Mouse (Mus musculus) midbrain, embryonic 11.5 days (tissue): ENCODE measurements around the gene Stfa1. TPM values are rescaled to one million over a fixed set of nuclear protein-coding genes. Genes with fewer than 3 reads are reported as not detected.
"Not testable (repeated sequence)": the region's sequence is repeated elsewhere in the genome, so short reads cannot be mapped to it uniquely, and the experiment has no call there.

ENCODE experiments used
- ATAC-seq: fragments of 200-750 bp; cut with Nextera tagmentation; 2 replicates; pipeline ENCODE4 v1.8.0; 2017; ENCODE audit warnings: moderate TSS enrichment, moderate library complexity; ENCODE audit not compliant: low FRiP score
- DNase-seq: peaks from one replicate; pipeline ENCODE4 v3.0.0; 2015; ENCODE audit warnings: low spot score; ENCODE audit errors: missing footprints
- H3K27ac ChIP-seq: fragments of 300-500 bp; sonication (generic); 2 replicates; pipeline ENCODE4 v1.5.1; 2014; ENCODE audit warnings: low read depth, low read length
- H3K27me3 ChIP-seq: fragments of 300-500 bp; sonication (generic); 2 replicates; pipeline ENCODE4 v1.6.1; 2014; ENCODE audit warnings: mild to moderate bottlenecking, low read length, moderate library complexity, mixed read lengths; ENCODE audit not compliant: control insufficient read depth, insufficient read depth
- H3K36me3 ChIP-seq: fragments of 300-500 bp; sonication (generic); 2 replicates; pipeline ENCODE4 v1.6.1; 2014; ENCODE audit warnings: mild to moderate bottlenecking, low read length, moderate library complexity, mixed read lengths; ENCODE audit not compliant: control insufficient read depth, insufficient read depth
- H3K4me1 ChIP-seq: fragments of 300-500 bp; sonication (generic); 2 replicates; pipeline ENCODE4 v1.6.1; 2014; ENCODE audit warnings: low read length; ENCODE audit not compliant: control insufficient read depth, insufficient read depth
- H3K4me2 ChIP-seq: fragments of 300-500 bp; sonication (generic); 2 replicates; pipeline ENCODE4 v1.6.1; 2014; ENCODE audit warnings: mild to moderate bottlenecking, moderate library complexity
- H3K4me3 ChIP-seq: fragments of 300-500 bp; sonication (generic); 2 replicates; pipeline ENCODE4 v1.5.1; 2014; ENCODE audit warnings: low read depth, low read length
- H3K9ac ChIP-seq: fragments of 300-500 bp; sonication (generic); 2 replicates; pipeline ENCODE4 v1.6.1; 2014; ENCODE audit warnings: low read length
- H3K9me3 ChIP-seq: fragments of 300-500 bp; sonication (generic); 2 replicates; pipeline ENCODE4 v1.6.1; 2016; ENCODE audit warnings: low read length; ENCODE audit not compliant: control insufficient read depth
- WGBS: fragments of 180-500 bp; shearing (Covaris S2); extraction: QIAGEN DNeasy Blood & Tissue Kit; methylation state at CpG from one replicate; pipeline ENCODE4 v1.1.7; 2014; 5-methylcytosine and 5-hydroxymethylcytosine counted together
- polyA plus RNA-seq: library from polyadenylated mRNA; unstranded; fragments of >200 nt; fragmentation: Nextera tagmentation; extraction: Ambion mirVana; gene quantifications from 2 replicates; pipeline ENCODE4 v1.2.1, GENCODE M21; 2014

Gene Stfa1
- polyA plus RNA-seq, result 0.90 and 1.4 TPM in 2 replicates

DNA sequence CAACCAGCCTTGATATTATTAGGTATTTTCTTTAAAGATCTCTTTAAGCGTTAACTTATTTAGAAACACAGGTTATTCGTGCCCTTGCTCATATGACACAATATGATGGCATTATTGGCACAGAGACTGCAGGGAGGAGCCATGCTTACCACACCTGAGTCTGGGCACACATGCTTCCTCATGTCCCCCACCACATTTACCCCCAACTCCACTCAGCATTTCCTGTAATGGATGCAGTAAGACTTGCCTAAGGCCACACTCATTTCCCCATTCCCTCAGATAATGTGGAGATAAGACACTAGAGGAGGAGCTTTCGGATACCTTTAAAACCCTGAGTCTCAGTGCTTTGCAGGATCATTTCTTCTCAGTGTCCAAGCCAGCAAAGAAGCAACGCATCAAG lies at the start of gene Stfa1:
Gene Stfa1 (plus strand): TSS at position 156 of the 400 bp plus-strand sequence.
- ATAC-seq, H3K9me3 ChIP-seq, H3K4me1 ChIP-seq, H3K27ac ChIP-seq, DNase-seq, H3K4me3 ChIP-seq, H3K27me3 ChIP-seq, H3K36me3 ChIP-seq, H3K9ac ChIP-seq, H3K4me2 ChIP-seq: not testable (repeated sequence)
- WGBS, result 90% methylated on average over 4 of the region's 4 CpGs

DNA sequence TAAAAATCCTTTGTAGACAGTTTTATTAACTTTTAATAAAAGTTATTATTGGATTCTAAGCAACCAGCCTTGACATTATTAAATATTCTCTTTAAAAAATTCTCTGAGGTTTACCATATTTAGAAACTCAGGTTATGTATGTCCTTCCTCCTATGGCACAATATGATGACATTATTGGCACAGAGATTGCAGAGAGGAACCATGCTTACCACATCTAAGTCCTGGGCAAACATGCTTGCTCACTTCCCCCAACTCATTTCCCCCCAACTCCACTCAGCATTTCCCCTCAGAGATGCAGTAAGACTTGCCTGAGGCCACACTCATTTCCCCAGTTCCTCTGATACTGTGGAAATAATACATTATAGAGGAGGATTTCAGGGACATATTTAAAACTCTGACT lies 16.2 kb upstream of the Stfa1 start:
- not testable (repeated sequence) for H3K27ac ChIP-seq

GRCm38 (mm10) chr16:36289140-36289539 lies 12.4 kb downstream of the Stfa1 start:
- no peak for DNase-seq
- WGBS, result 89% methylated on average over 4 of the region's 4 CpGs

More for the DNA sequence above, 16.2 kb upstream of the Stfa1 start:
- H3K9ac ChIP-seq, H3K4me2 ChIP-seq, H3K9me3 ChIP-seq, DNase-seq, H3K4me1 ChIP-seq, H3K4me3 ChIP-seq, H3K27me3 ChIP-seq, ATAC-seq, H3K36me3 ChIP-seq: not testable (repeated sequence)

GRCm38 (mm10) chr16:36307631-36308030 lies 30.9 kb downstream of the Stfa1 start:
- 86% methylated on average over 4 of the region's 4 CpGs for WGBS
- H3K9me3 ChIP-seq, result no peaks in the 10 kb centered on the region
- no peak overlapping the region for H3K27ac ChIP-seq
- no peak overlapping the region for H3K4me3 ChIP-seq
- DNase-seq (no peak), ATAC-seq (no peak)
- H3K4me1 ChIP-seq, result no peaks in the 10 kb centered on the region
- no peak overlapping the region for H3K4me2 ChIP-seq
- no peak overlapping the region for H3K9ac ChIP-seq
- H3K27me3 ChIP-seq, result no peaks in the 10 kb centered on the region
- no peaks in the 10 kb centered on the region for H3K36me3 ChIP-seq

More at GRCm38 (mm10) chr16:36289140-36289539, 12.4 kb downstream of the Stfa1 start:
- Histone ChIP-seq H3K27me3 (no peaks in the 10 kb centered on the region), H3K4me2 (no peak overlapping the region), H3K9me3 (no peaks in the 10 kb centered on the region), H3K9ac (no peak overlapping the region), H3K36me3 (no peaks in the 10 kb centered on the region), H3K4me1 (no peaks in the 10 kb centered on the region), H3K4me3 (no peak overlapping the region), H3K27ac (no peak overlapping the region)
- no peak for ATAC-seq

- not testable (repeated sequence) for DNase-seq, H3K4me3 ChIP-seq, H3K9me3 ChIP-seq, H3K27me3 ChIP-seq, H3K36me3 ChIP-seq, H3K4me1 ChIP-seq, H3K4me2 ChIP-seq, ATAC-seq, H3K9ac ChIP-seq, H3K27ac ChIP-seq
- 81% methylated on average over 6 of the region's 6 CpGs for WGBS
Measured at GRCm38 (mm10) chr16:36316111-36316510, 39.4 kb downstream of the Stfa1 start.

DNA sequence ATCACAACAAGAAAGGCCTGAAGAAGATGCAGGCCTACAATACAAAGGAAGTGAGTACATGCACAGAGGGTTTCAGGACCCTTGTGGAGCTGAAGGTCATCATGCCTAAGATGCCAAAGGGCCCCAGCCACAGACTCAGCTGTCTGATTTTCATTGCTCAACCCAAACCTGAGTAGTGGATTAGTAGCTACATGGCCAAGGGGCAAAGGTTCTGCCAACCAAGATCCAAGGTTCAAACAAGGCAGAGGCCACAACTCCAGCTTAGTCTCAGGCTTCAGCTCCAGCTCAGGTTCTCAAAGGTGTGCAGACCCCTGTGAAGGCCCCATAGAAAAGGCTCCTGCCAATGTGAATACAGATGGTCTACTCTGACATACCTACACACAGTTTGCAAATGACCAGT lies 42.5 kb downstream of the Stfa1 start:
- no peak overlapping the region for H3K4me3 ChIP-seq
- no peaks in the 10 kb centered on the region for H3K4me1 ChIP-seq
- no peaks in the 10 kb centered on the region for H3K9me3 ChIP-seq
- H3K9ac ChIP-seq, result no peak overlapping the region
- no peaks in the 10 kb centered on the region for H3K36me3 ChIP-seq
- H3K27ac ChIP-seq, result no peak overlapping the region
- H3K4me2 ChIP-seq, result no peak overlapping the region
- no peak for DNase-seq
- no peak for ATAC-seq
- H3K27me3 ChIP-seq, result no peaks in the 10 kb centered on the region

DNA sequence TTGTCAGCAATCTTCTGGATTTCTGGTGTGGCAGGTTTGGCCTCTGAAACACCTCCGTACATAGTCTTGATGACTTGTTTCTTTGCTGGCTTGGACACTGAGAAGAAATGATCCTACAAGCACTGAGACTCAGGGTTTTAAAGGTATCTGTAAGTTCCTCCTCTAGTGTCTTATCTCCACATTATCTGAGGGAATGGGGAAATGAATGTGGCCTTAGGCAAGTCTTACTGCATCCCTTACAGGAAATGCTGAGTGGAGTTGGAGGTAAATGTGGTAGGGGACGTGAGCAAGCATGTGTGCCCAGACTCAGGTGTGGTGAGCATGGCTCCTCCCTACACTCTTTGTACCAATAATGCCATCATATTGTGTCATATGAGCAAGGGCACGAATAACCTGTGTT lies 57.5 kb downstream of the Stfa1 start, which contains the start of gene BC117090:
Gene BC117090 (minus strand): TSS at position 101 of the 400 bp plus-strand sequence.
- WGBS, result 84% methylated on average over 3 of the region's 3 CpGs
- Histone ChIP-seq H3K27ac (no peak within 1 kb of the TSS), H3K27me3 (no peaks in the 10 kb centered on the region), H3K4me2 (no peak within 1 kb of the TSS), H3K9me3 (no peaks in the 10 kb centered on the region), H3K36me3 (no peaks in the 10 kb centered on the region), H3K9ac (no peak within 1 kb of the TSS), H3K4me3 (no peak within 1 kb of the TSS), H3K4me1 (no peaks in the 10 kb centered on the region)
- ATAC-seq, result no peak
- no peak for DNase-seq

Other genes with a start within 250 kb of the Stfa1 start
- 12.0 and 15.5 TPM in 2 replicates for gene Wdr5b, start 235.8 kb upstream of the Stfa1 start, polyA plus RNA-seq
- gene Fam162a, start 205.4 kb upstream of the Stfa1 start, polyA plus RNA-seq, result 224 and 249 TPM in 2 replicates
- 84.3 and 89.8 TPM in 2 replicates for gene Ccdc58, start 205.3 kb upstream of the Stfa1 start, polyA plus RNA-seq
- gene Csta1, start 145.7 kb upstream of the Stfa1 start, polyA plus RNA-seq, result 0.06 and 0.12 TPM in 2 replicates
- gene Stfa2l1, start 120.1 kb upstream of the Stfa1 start, polyA plus RNA-seq, result not detected in 2 replicates
- gene Gm5483, start 92.7 kb upstream of the Stfa1 start, polyA plus RNA-seq, result 0.78 TPM in 1 of 2 replicates, not detected in the other
- gene Gm5416, start 66.5 kb upstream of the Stfa1 start, polyA plus RNA-seq, result not detected in 2 replicates
- not detected in 2 replicates for gene 2010005H15Rik, start 55.5 kb upstream of the Stfa1 start, polyA plus RNA-seq
- gene BC117090, start 57.4 kb downstream of the Stfa1 start, polyA plus RNA-seq, result not detected in 2 replicates
- gene BC100530, start 90.8 kb downstream of the Stfa1 start, polyA plus RNA-seq, result 0.87 and 0.90 TPM in 2 replicates
- gene Stfa2, start 131.5 kb downstream of the Stfa1 start, polyA plus RNA-seq, result not detected in 2 replicates
- gene Stfa3, start 178.4 kb downstream of the Stfa1 start, polyA plus RNA-seq, result not detected in 2 replicates